Mouse (Mus musculus) forebrain, embryonic 16.5 days (tissue): ENCODE measurements at regions not wholly inside any gene's neighbourhood (a gene's known extent, or its start where the extent isn't known, plus 50 kb on each side); places are given as distances from the start of the nearest gene placed in this dataset.

Experiments used
- ATAC-seq: fragments of 200-750 bp; cut with Nextera tagmentation; 2 replicates; pipeline ENCODE4 v1.8.0; 2017; ENCODE audit warnings: mild to moderate bottlenecking, moderate library complexity
- H3K27ac ChIP-seq: fragments of 300-500 bp; sonication (generic); 2 replicates; pipeline ENCODE4 v1.5.1; 2014; ENCODE audit warnings: low read length, control low read depth
- H3K27me3 ChIP-seq: fragments of 300-500 bp; sonication (generic); replicated peaks from 2 replicates; pipeline ENCODE4 v1.6.1; 2014; ENCODE audit warnings: low read length; ENCODE audit not compliant: control insufficient read depth, insufficient read depth
- H3K36me3 ChIP-seq: fragments of 300-500 bp; sonication (generic); 2 replicates; pipeline ENCODE4 v1.6.1; 2014; ENCODE audit not compliant: control insufficient read depth, insufficient read depth
- H3K4me1 ChIP-seq: fragments of 300-500 bp; sonication (generic); replicated peaks from 2 replicates; pipeline ENCODE4 v1.6.1; 2014; ENCODE audit warnings: low read length; ENCODE audit not compliant: control insufficient read depth, insufficient read depth
- H3K4me2 ChIP-seq: fragments of 300-500 bp; sonication (generic); 2 replicates; pipeline ENCODE4 v1.6.1; 2014; ENCODE audit warnings: mild to moderate bottlenecking, low read length, control low read depth
- H3K4me3 ChIP-seq: fragments of 300-500 bp; sonication (generic); replicated peaks from 2 replicates; pipeline ENCODE4 v1.5.1; 2014; ENCODE audit warnings: mild to moderate bottlenecking, low read length, control low read depth
- H3K9ac ChIP-seq: fragments of 300-500 bp; sonication (generic); replicated peaks from 2 replicates; pipeline ENCODE4 v1.6.1; 2014; ENCODE audit warnings: low read depth, low read length, control low read depth
- H3K9me3 ChIP-seq: fragments of 300-500 bp; sonication (generic); 2 replicates; pipeline ENCODE4 v1.6.1; 2016; ENCODE audit warnings: low read length; ENCODE audit not compliant: control insufficient read depth
- WGBS: fragments of 180-500 bp; shearing (Covaris S2); extraction: QIAGEN DNeasy Blood & Tissue Kit; methylation state at CpG from one replicate; pipeline ENCODE4 v1.1.7; 2014; 5-methylcytosine and 5-hydroxymethylcytosine counted together

DNA sequence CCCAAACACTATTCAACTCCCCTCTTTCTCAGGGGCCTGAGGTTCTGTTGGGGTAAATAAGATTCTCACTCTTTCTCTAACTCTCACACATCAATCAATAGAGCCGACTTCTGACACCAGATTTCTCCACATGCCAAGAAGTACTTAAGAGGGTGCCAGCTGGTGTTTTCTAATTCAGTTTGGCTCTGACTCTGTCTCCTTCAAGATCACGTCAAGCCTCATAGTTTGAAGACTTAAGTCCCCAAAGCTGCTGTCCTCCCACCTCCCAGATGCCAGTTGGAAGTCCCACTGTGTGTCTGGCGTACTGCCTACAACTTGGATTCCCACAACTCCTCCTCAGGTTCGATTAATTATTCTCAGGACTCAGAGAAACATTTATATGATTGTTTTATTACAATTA, 54.6 kb upstream of the Abcd3 start:
- 0 out of 2 replicates have a peak, but pooled peaks cover 10% of the 10 kb centered on the region for H3K4me1 ChIP-seq
- H3K4me2 ChIP-seq = no peak overlapping the region
- no peak overlapping the region for H3K4me3 ChIP-seq
- WGBS = 38% methylated on average over 4 of the region's 4 CpGs
- no peak overlapping the region for H3K27ac ChIP-seq
- H3K9ac ChIP-seq = no peak overlapping the region
- ATAC-seq = peak; percentile 64
- no peaks in the 10 kb centered on the region for H3K9me3 ChIP-seq
- no peaks in the 10 kb centered on the region for H3K27me3 ChIP-seq
- H3K36me3 ChIP-seq = no peaks in the 10 kb centered on the region

DNA sequence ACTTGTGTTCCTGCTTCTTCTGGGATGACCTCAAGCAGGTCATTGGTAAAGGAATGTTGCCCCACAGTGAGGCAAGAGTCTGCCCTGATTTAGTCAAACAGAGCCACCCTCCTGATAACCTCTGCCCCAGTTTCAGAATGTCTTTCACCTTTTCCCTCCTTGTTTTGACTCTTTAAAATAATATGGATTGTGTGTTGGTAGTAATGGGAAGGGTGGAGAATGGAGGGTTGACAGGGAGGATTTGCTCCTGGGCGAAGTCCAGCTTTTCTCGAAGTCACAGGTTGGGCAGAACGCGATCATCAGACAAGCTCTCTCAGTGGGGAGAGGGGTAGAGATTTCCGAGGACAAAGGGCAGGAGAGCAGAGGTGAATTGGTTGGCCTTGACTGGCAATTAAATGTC, 52.2 kb upstream of the Abcd3 start:
- H3K27ac ChIP-seq = no peak overlapping the region
- no peak overlapping the region for H3K4me2 ChIP-seq
- H3K9me3 ChIP-seq = no peaks in the 10 kb centered on the region
- no peak overlapping the region for H3K4me3 ChIP-seq
- no peak for ATAC-seq
- H3K9ac ChIP-seq = no peak overlapping the region
- 0 out of 2 replicates have a peak, but pooled peaks cover 10% of the 10 kb centered on the region for H3K4me1 ChIP-seq
- no peaks in the 10 kb centered on the region for H3K27me3 ChIP-seq
- 36% methylated on average over 5 of the region's 5 CpGs for WGBS
- no peaks in the 10 kb centered on the region for H3K36me3 ChIP-seq

DNA sequence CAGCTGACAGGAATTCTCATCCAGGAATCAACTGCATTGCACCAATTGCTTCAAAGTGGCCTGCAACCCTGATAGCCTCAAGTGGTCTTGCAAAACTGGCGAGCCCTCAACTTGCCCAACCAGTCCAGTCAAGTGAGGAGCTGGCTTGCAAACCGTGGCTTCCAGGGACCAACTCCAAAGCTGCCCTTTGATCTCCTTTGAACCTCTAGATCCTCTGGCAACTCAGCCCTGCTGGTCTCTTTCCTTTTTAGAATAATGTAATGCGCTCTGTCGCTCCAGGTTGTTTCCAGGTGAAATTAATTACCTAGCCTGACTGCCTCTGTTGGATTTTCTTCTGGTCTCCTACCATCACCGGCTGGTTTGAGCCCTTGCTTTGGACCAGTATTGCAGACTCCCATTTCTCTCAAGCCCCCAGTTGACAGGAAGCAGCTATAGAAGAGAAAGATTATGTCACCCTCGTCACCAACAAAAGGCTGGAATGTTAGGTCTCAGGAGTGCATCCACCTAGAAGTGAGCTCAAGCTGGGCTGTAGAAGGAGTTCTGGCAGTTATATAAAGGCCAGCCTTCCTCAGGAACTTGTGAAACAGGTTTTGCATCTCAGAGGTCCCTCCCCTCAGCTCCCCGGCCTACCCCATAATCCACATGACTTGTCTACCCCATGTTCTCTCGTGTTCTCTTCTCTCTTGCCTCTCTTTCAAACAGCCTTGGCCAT, 49.8 kb upstream of the Abcd3 start:
- no peak overlapping the region for H3K9ac ChIP-seq
- WGBS = 48% methylated on average over 8 of the region's 8 CpGs

More for the DNA sequence above, 49.8 kb upstream of the Abcd3 start:
- Histone ChIP-seq H3K4me2 (no peak overlapping the region), H3K4me1 (0 out of 2 replicates have a peak, but pooled peaks cover 6% of the 10 kb centered on the region), H3K9me3 (no peaks in the 10 kb centered on the region), H3K4me3 (no peak overlapping the region), H3K27me3 (no peaks in the 10 kb centered on the region), H3K27ac (no peak overlapping the region), H3K36me3 (no peaks in the 10 kb centered on the region)
- ATAC-seq = no peak
